Mouse (Mus musculus) embryonic facial prominence, embryonic 12.5 days (tissue): Measurements from ENCODE around the gene Gm21103. TPM values are rescaled to one million over a fixed set of nuclear protein-coding genes. Genes with fewer than 3 reads are reported as not detected.
"Not testable (repeated sequence)": the region's sequence is repeated elsewhere in the genome, so short reads cannot be mapped to it uniquely, and the experiment has no call there.

ENCODE experiments used
- ATAC-seq: fragments of 200-750 bp; cut with Nextera tagmentation; 2 replicates; pipeline ENCODE4 v1.8.0; 2017; ENCODE audit not compliant: insufficient number of reproducible peaks, insufficient read depth, low FRiP score, low TSS enrichment
- H3K27ac ChIP-seq: fragments of 300-500 bp; sonication (generic); 2 replicates; pipeline ENCODE4 v1.5.1; 2016; ENCODE audit warnings: mild to moderate bottlenecking
- H3K27me3 ChIP-seq: fragments of 300-500 bp; sonication (generic); 2 replicates; pipeline ENCODE4 v1.6.1; 2016; ENCODE audit warnings: mild to moderate bottlenecking, moderate library complexity
- H3K36me3 ChIP-seq: fragments of 300-500 bp; sonication (generic); 2 replicates; pipeline ENCODE4 v1.6.1; 2016; ENCODE audit warnings: mild to moderate bottlenecking
- H3K4me1 ChIP-seq: fragments of 300-500 bp; sonication (generic); 2 replicates; pipeline ENCODE4 v1.6.1; 2016
- H3K4me2 ChIP-seq: fragments of 300-500 bp; sonication (generic); replicated peaks from 2 replicates; pipeline ENCODE4 v1.6.1; 2016; ENCODE audit warnings: mild to moderate bottlenecking, moderate library complexity
- H3K4me3 ChIP-seq: fragments of 300-500 bp; sonication (generic); 2 replicates; pipeline ENCODE4 v1.5.1; 2016; ENCODE audit warnings: mild to moderate bottlenecking
- H3K9ac ChIP-seq: fragments of 300-500 bp; sonication (generic); 2 replicates; pipeline ENCODE4 v1.6.1; 2016; ENCODE audit warnings: mild to moderate bottlenecking, moderate library complexity
- H3K9me3 ChIP-seq: fragments of 300-500 bp; sonication (generic); 2 replicates; pipeline ENCODE4 v1.6.1; 2016; ENCODE audit warnings: mild to moderate bottlenecking, moderate library complexity
- WGBS: fragments of 180-500 bp; shearing (Covaris S2); methylation state at CpG from one replicate; pipeline ENCODE4 v1.1.7; 2016; 5-methylcytosine and 5-hydroxymethylcytosine counted together
- polyA plus RNA-seq: library from polyadenylated mRNA; unstranded; fragments of >200 nt; fragmentation: Nextera tagmentation; extraction: Ambion mirVana; gene quantifications from 2 replicates; pipeline ENCODE4 v1.2.1, GENCODE M21; 2016

Gene Gm21103
- polyA plus RNA-seq, result not detected in 2 replicates

- not testable (repeated sequence) for H3K36me3 ChIP-seq, ATAC-seq
- 89% methylated on average over 2 of the region's 2 CpGs for WGBS
These were observed at the start of gene Gm21103 for GRCm38 (mm10) chr14:6304743-6305142. Gm21103 (minus strand) TSS chr14:6304843.

GRCm38 (mm10) chr14:6343578-6343977 lies 38.9 kb upstream of the Gm21103 start, which contains the start of gene Gm3618:
Gm3618 (minus strand) TSS chr14:6343678.
- H3K4me1 ChIP-seq, H3K4me3 ChIP-seq, H3K36me3 ChIP-seq, H3K27me3 ChIP-seq, H3K9me3 ChIP-seq, H3K9ac ChIP-seq, H3K27ac ChIP-seq, ATAC-seq, H3K4me2 ChIP-seq: not testable (repeated sequence)
- WGBS, result no CpG with 5 or more reads among the region's 10 CpGs

More at GRCm38 (mm10) chr14:6304743-6305142, at the start of gene Gm21103:
- not testable (repeated sequence) for H3K4me2 ChIP-seq, H3K27ac ChIP-seq, H3K27me3 ChIP-seq, H3K9me3 ChIP-seq, H3K4me3 ChIP-seq, H3K4me1 ChIP-seq, H3K9ac ChIP-seq

- not testable (repeated sequence) for H3K27me3 ChIP-seq, ATAC-seq, H3K4me1 ChIP-seq, H3K36me3 ChIP-seq, H3K27ac ChIP-seq, H3K9me3 ChIP-seq
- WGBS, result 2% methylated on average over 55 of the region's 57 CpGs
- peak within 1 kb of the TSS; percentile 64 for H3K4me2 ChIP-seq
- H3K4me3 ChIP-seq, result peak within 1 kb of the TSS; percentile 50
- peak within 1 kb of the TSS; percentile 50 for H3K9ac ChIP-seq
These were observed 17.5 kb downstream of the Gm21103 start, which contains the start of gene Gm3411 for GRCm38 (mm10) chr14:6286931-6287715. Gm3411 (minus strand) TSS chr14:6287250.

Other genes with a start within 250 kb of the Gm21103 start
- not detected in 2 replicates for gene Gm6337, start 246.6 kb downstream of the Gm21103 start, polyA plus RNA-seq
- 1.8 TPM in 2 replicates for gene Gm8206, start 210.9 kb downstream of the Gm21103 start, polyA plus RNA-seq
- gene Gm3468, start 196.2 kb downstream of the Gm21103 start, polyA plus RNA-seq, result 2.7 TPM in 2 replicates
- not detected in 2 replicates for gene Gm3476, start 179.0 kb downstream of the Gm21103 start, polyA plus RNA-seq
- gene Gm21560, start 85.6 kb downstream of the Gm21103 start, polyA plus RNA-seq, result not detected in 2 replicates
- 1.8 and 2.7 TPM in 2 replicates for gene Gm3411, start 17.6 kb downstream of the Gm21103 start, polyA plus RNA-seq
- not detected in 2 replicates for gene Gm3618, start 38.8 kb upstream of the Gm21103 start, polyA plus RNA-seq
- gene Gm16440, start 85.5 kb upstream of the Gm21103 start, polyA plus RNA-seq, result not detected in 2 replicates
- gene Gm3591, start 107.6 kb upstream of the Gm21103 start, polyA plus RNA-seq, result 1.6 and 1.9 TPM in 2 replicates
- not detected in 2 replicates for gene Gm3594, start 139.8 kb upstream of the Gm21103 start, polyA plus RNA-seq
- not detected in 2 replicates for gene Gm8356, start 232.4 kb upstream of the Gm21103 start, polyA plus RNA-seq